Mouse (Mus musculus) kidney, embryonic 14.5 days (tissue): ENCODE data around the gene Col8a2. TPM values are rescaled to one million over a fixed set of nuclear protein-coding genes. Genes with fewer than 3 reads are reported as not detected.

Experiments used
- ATAC-seq: fragments of 200-750 bp; cut with Nextera tagmentation; 2 replicates; pipeline ENCODE4 v1.8.0; 2017; ENCODE audit warnings: moderate number of reproducible peaks, mild to moderate bottlenecking, moderate TSS enrichment, moderate library complexity; ENCODE audit not compliant: low FRiP score, low TSS enrichment
- H3K27ac ChIP-seq: fragments of 300-500 bp; sonication (generic); 2 replicates; pipeline ENCODE4 v1.5.1; 2014; ENCODE audit warnings: low read depth, mild to moderate bottlenecking, low read length, moderate library complexity, mixed read lengths
- H3K27me3 ChIP-seq: fragments of 300-500 bp; sonication (generic); 2 replicates; pipeline ENCODE4 v1.6.1; 2014; ENCODE audit warnings: mild to moderate bottlenecking, low read length; ENCODE audit not compliant: control insufficient read depth, insufficient read depth
- H3K36me3 ChIP-seq: fragments of 300-500 bp; sonication (generic); 2 replicates; pipeline ENCODE4 v1.6.1; 2014; ENCODE audit warnings: low read length, mixed read lengths; ENCODE audit not compliant: control insufficient read depth, insufficient read depth
- H3K4me1 ChIP-seq: fragments of 300-500 bp; sonication (generic); 2 replicates; pipeline ENCODE4 v1.6.1; 2014; ENCODE audit warnings: low read length, mixed read lengths; ENCODE audit not compliant: control insufficient read depth, insufficient read depth
- H3K4me2 ChIP-seq: fragments of 300-500 bp; sonication (generic); replicated peaks from 2 replicates; pipeline ENCODE4 v1.6.1; 2014; ENCODE audit warnings: low read depth, mild to moderate bottlenecking, low read length
- H3K4me3 ChIP-seq: fragments of 300-500 bp; sonication (generic); 2 replicates; pipeline ENCODE4 v1.5.1; 2014; ENCODE audit warnings: mild to moderate bottlenecking, low read length
- H3K9ac ChIP-seq: fragments of 300-500 bp; sonication (generic); 2 replicates; pipeline ENCODE4 v1.6.1; 2014; ENCODE audit warnings: low read depth, mild to moderate bottlenecking, low read length, moderate library complexity
- H3K9me3 ChIP-seq: fragments of 300-500 bp; sonication (generic); 2 replicates; pipeline ENCODE4 v1.6.1; 2016; ENCODE audit warnings: low read length; ENCODE audit not compliant: control insufficient read depth
- WGBS: fragments of 180-500 bp; shearing (Covaris S2); extraction: QIAGEN DNeasy Blood & Tissue Kit; methylation state at CpG from one replicate; pipeline ENCODE4 v1.1.7; 2014; 5-methylcytosine and 5-hydroxymethylcytosine counted together
- polyA plus RNA-seq: library from polyadenylated mRNA; unstranded; fragments of >200 nt; fragmentation: Nextera tagmentation; extraction: Ambion mirVana; gene quantifications from 2 replicates; pipeline ENCODE4 v1.2.1, GENCODE M21; 2014

Col8a2 gene
- polyA plus RNA-seq, 1 experiment from 2014 or later = 6.8 TPM

- H3K4me1 ChIP-seq = peaks cover 21% of the 10 kb centered on the region
- H3K27ac ChIP-seq = no peak overlapping the region
- no peaks in the 10 kb centered on the region for H3K36me3 ChIP-seq
- H3K9me3 ChIP-seq = no peaks in the 10 kb centered on the region
- H3K27me3 ChIP-seq = peaks cover 31% of the 10 kb centered on the region
- H3K9ac ChIP-seq = no peak overlapping the region
- H3K4me3 ChIP-seq = no peak overlapping the region
- 53% methylated on average over 4 of the region's 4 CpGs for WGBS
- no peak overlapping the region for H3K4me2 ChIP-seq
- no peak for ATAC-seq
Observed at GRCm38 (mm10) chr4:126303877-126304276, 17.3 kb downstream of the Col8a2 start.

- WGBS = 96% methylated on average over 1 of the region's 1 CpGs
- Histone ChIP-seq H3K9me3 (no peaks in the 10 kb centered on the region), H3K9ac (no peak overlapping the region), H3K4me2 (no peak overlapping the region), H3K4me3 (no peak overlapping the region), H3K27me3 (peaks cover 23% of the 10 kb centered on the region), H3K27ac (no peak overlapping the region), H3K36me3 (no peaks in the 10 kb centered on the region), H3K4me1 (peaks cover 21% of the 10 kb centered on the region)
- ATAC-seq = no peak
Observed at GRCm38 (mm10) chr4:126305428-126305827, 18.8 kb downstream of the Col8a2 start.

GRCm38 (mm10) chr4:126306058-126306457 lies 19.5 kb downstream of the Col8a2 start:
- no peaks in the 10 kb centered on the region for H3K9me3 ChIP-seq
- H3K4me2 ChIP-seq = no peak overlapping the region
- no peak overlapping the region for H3K9ac ChIP-seq
- no peaks in the 10 kb centered on the region for H3K36me3 ChIP-seq
- H3K4me3 ChIP-seq = no peak overlapping the region
- no peak overlapping the region for H3K27ac ChIP-seq
- H3K27me3 ChIP-seq = peaks cover 17% of the 10 kb centered on the region
- no peak for ATAC-seq
- WGBS = 89% methylated on average over 6 of the region's 6 CpGs
- H3K4me1 ChIP-seq = peaks cover 16% of the 10 kb centered on the region

GRCm38 (mm10) chr4:126306827-126307226 lies 20.2 kb downstream of the Col8a2 start:
- Histone ChIP-seq H3K4me2 (no peak overlapping the region), H3K9ac (no peak overlapping the region), H3K27me3 (peaks cover 9% of the 10 kb centered on the region), H3K4me1 (peaks cover 8% of the 10 kb centered on the region; the same call in 1 of the 2 replicates), H3K4me3 (no peak overlapping the region), H3K9me3 (no peaks in the 10 kb centered on the region), H3K36me3 (no peaks in the 10 kb centered on the region), H3K27ac (no peak overlapping the region)
- ATAC-seq = no peak
- 4% methylated on average over 2 of the region's 2 CpGs for WGBS

GRCm38 (mm10) chr4:126309211-126309921 lies 22.8 kb downstream of the Col8a2 start:
- Histone ChIP-seq H3K36me3 (no peaks in the 10 kb centered on the region), H3K4me1 (peaks cover 5% of the 10 kb centered on the region; the same call in 1 of the 2 replicates), H3K9ac (no peak overlapping the region), H3K4me3 (0 out of 2 replicates have a peak overlapping the region, but pooled peaks have one; percentile 8), H3K9me3 (no peaks in the 10 kb centered on the region), H3K27ac (no peak overlapping the region), H3K27me3 (no peaks in the 10 kb centered on the region), H3K4me2 (peak overlapping the region; percentile 31; the same call in 1 of the 2 replicates)
- 14% methylated on average over 20 of the region's 20 CpGs for WGBS
- ATAC-seq = peak; percentile 62

GRCm38 (mm10) chr4:126309922-126310309 lies 23.3 kb downstream of the Col8a2 start:
- no peaks in the 10 kb centered on the region for H3K36me3 ChIP-seq
- H3K9me3 ChIP-seq = no peaks in the 10 kb centered on the region
- H3K27ac ChIP-seq = no peak overlapping the region
- peak; percentile 77; the same call in 1 of the 2 replicates for ATAC-seq
- 3% methylated on average over 7 of the region's 7 CpGs for WGBS
- H3K27me3 ChIP-seq = no peaks in the 10 kb centered on the region
- 0 out of 2 replicates have a peak overlapping the region, but pooled peaks have one; percentile 8 for H3K4me3 ChIP-seq
- peaks cover 7% of the 10 kb centered on the region; the same call in 1 of the 2 replicates for H3K4me1 ChIP-seq
- H3K4me2 ChIP-seq = peak overlapping the region; percentile 31; the same call in 1 of the 2 replicates
- no peak overlapping the region for H3K9ac ChIP-seq

GRCm38 (mm10) chr4:126310344-126310743 lies 23.8 kb downstream of the Col8a2 start:
- ATAC-seq = no peak
- no peak overlapping the region for H3K9ac ChIP-seq
- no peak overlapping the region for H3K4me3 ChIP-seq
- no peaks in the 10 kb centered on the region; the same call in 1 of the 2 replicates for H3K36me3 ChIP-seq
- H3K4me1 ChIP-seq = peaks cover 7% of the 10 kb centered on the region; the same call in 1 of the 2 replicates
- H3K27ac ChIP-seq = no peak overlapping the region
- 86% methylated on average over 7 of the region's 7 CpGs for WGBS
- no peak overlapping the region for H3K4me2 ChIP-seq
- no peaks in the 10 kb centered on the region for H3K9me3 ChIP-seq
- H3K27me3 ChIP-seq = no peaks in the 10 kb centered on the region

- H3K9ac ChIP-seq = no peak overlapping the region
- H3K27me3 ChIP-seq = no peaks in the 10 kb centered on the region
- H3K4me1 ChIP-seq = peaks cover 7% of the 10 kb centered on the region; the same call in 1 of the 2 replicates
- no peak overlapping the region for H3K27ac ChIP-seq
- no peak for ATAC-seq
- no peak overlapping the region for H3K4me3 ChIP-seq
- no peaks in the 10 kb centered on the region for H3K9me3 ChIP-seq
- 90% methylated on average over 16 of the region's 16 CpGs for WGBS
- H3K4me2 ChIP-seq = no peak overlapping the region
- H3K36me3 ChIP-seq = peaks cover 13% of the 10 kb centered on the region
Observed at GRCm38 (mm10) chr4:126311566-126312200, 25.1 kb downstream of the Col8a2 start.

GRCm38 (mm10) chr4:126313202-126313601 lies 26.6 kb downstream of the Col8a2 start:
- no peak for ATAC-seq
- Histone ChIP-seq H3K27me3 (no peaks in the 10 kb centered on the region), H3K36me3 (peaks cover 29% of the 10 kb centered on the region), H3K4me1 (peaks cover 7% of the 10 kb centered on the region; the same call in 1 of the 2 replicates), H3K27ac (peak overlapping the region; percentile 59; the same call in 1 of the 2 replicates), H3K4me3 (no peak overlapping the region), H3K4me2 (no peak overlapping the region), H3K9me3 (no peaks in the 10 kb centered on the region), H3K9ac (no peak overlapping the region)
- 54% methylated on average over 5 of the region's 5 CpGs for WGBS
